Mouse (Mus musculus) testis, adult 2 months (tissue): Measurements from ENCODE around the gene Hras. TPM values are rescaled to one million over a fixed set of nuclear protein-coding genes. Genes with fewer than 3 reads are reported as not detected.
A peak's percentile ranks its signal among the peaks of the same experiment; 100 is the strongest.

Experiments
- H3K27ac ChIP-seq: fragments of 200-500 bp; 2 replicates; pipeline ENCODE4 v1.5.1; 2012; ENCODE audit warnings: low read depth, low read length; ENCODE audit not compliant: control insufficient read depth, insufficient read depth
- H3K27me3 ChIP-seq: fragments of 200-500 bp; 2 replicates; pipeline ENCODE4 v1.6.1; 2012; ENCODE audit warnings: mild to moderate bottlenecking, low read length, moderate library complexity; ENCODE audit not compliant: control insufficient read depth, insufficient read depth
- H3K36me3 ChIP-seq: fragments of 200-500 bp; 2 replicates; pipeline ENCODE4 v1.6.1; 2012; ENCODE audit warnings: mild to moderate bottlenecking, low read length; ENCODE audit not compliant: control insufficient read depth, insufficient read depth
- H3K4me1 ChIP-seq: fragments of 200-500 bp; 2 replicates; pipeline ENCODE4 v1.6.1; 2012; ENCODE audit warnings: low read length; ENCODE audit not compliant: control insufficient read depth, insufficient read depth
- H3K4me3 ChIP-seq: fragments of 200-500 bp; 2 replicates; pipeline ENCODE4 v1.5.1; 2012; ENCODE audit warnings: low read depth, mild to moderate bottlenecking, low read length, moderate library complexity, mixed read lengths; ENCODE audit not compliant: control insufficient read depth
- CTCF ChIP-seq: fragments of 200-500 bp; IDR thresholded peaks from 2 replicates; pipeline ENCODE4 v1.5.1; 2012; ENCODE audit warnings: low read depth, mild to moderate bottlenecking, inconsistent platforms, low read length, moderate library complexity; ENCODE audit not compliant: control insufficient read depth, insufficient read depth, insufficient replicate concordance
- POLR2A ChIP-seq: fragments of 200-500 bp; IDR thresholded peaks from 2 replicates; pipeline ENCODE4 v1.6.1; 2012; ENCODE audit warnings: low read depth, mild to moderate bottlenecking, inconsistent platforms, low read length, moderate library complexity; ENCODE audit not compliant: control insufficient read depth
- polyA plus RNA-seq: library from polyadenylated mRNA; depleted of rRNA; stranded (reverse); fragments of >200 nt; gene quantifications from 2 replicates; pipeline ENCODE4 v1.2.3, GENCODE M21; 2012

The Hras gene
- polyA plus RNA-seq, 1 experiment = 41.6 TPM

DNA sequence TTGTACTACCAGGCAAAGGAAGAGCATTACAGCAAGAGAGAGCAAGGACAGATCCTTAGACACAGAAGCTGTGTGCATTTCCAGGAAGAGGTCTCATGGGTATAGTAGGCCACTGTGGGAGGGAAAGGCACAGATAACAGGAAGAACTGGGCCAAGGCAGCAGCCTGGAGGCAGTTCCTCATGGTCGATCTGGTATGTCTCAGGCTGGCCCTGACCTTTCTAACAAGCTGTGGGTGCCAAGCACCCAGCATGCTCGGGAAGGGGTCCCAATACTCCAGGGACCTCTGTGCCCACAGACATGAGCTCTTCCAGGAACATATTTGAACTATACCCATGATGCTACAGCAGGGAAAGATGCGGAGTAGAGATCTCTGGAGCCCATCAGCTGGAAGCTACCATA is 10.7 kb upstream of the Hras start:
- no peaks in the 10 kb centered on the region for H3K4me1 ChIP-seq
- TF ChIP-seq CTCF (no peak), POLR2A (no peak)
- no peak overlapping the region for H3K4me3 ChIP-seq
- H3K27ac ChIP-seq = no peak overlapping the region
- H3K27me3 ChIP-seq = no peaks in the 10 kb centered on the region
- no peaks in the 10 kb centered on the region; the same call in 1 of the 2 replicates for H3K36me3 ChIP-seq

DNA sequence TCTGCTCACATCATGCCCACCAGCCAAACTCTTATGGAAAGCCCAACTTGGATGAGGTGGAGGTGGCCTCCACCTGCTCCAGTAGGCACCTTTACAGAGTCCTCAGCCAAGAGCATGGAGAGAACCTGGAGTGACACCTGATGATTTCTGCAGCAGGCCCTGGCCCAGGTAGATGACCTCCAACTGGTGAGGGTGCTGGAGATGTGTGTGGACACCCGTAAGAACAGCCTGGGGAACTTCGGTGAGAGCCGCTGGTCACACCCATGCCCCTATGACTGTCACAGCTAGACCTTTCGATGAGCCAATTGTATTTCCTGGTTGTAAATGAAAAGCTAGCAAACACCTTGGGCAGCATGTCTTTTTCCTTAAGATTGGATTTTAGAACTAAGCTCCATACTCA is 4.3 kb upstream of the Hras start:
- H3K27ac ChIP-seq = no peak overlapping the region
- no peak for TF ChIP-seq POLR2A
- no peak for TF ChIP-seq CTCF
- H3K27me3 ChIP-seq = no peaks in the 10 kb centered on the region
- no peaks in the 10 kb centered on the region; the same call in none of the 2 replicates for H3K36me3 ChIP-seq
- H3K4me1 ChIP-seq = peaks cover 2% of the 10 kb centered on the region
- H3K4me3 ChIP-seq = no peak overlapping the region

DNA sequence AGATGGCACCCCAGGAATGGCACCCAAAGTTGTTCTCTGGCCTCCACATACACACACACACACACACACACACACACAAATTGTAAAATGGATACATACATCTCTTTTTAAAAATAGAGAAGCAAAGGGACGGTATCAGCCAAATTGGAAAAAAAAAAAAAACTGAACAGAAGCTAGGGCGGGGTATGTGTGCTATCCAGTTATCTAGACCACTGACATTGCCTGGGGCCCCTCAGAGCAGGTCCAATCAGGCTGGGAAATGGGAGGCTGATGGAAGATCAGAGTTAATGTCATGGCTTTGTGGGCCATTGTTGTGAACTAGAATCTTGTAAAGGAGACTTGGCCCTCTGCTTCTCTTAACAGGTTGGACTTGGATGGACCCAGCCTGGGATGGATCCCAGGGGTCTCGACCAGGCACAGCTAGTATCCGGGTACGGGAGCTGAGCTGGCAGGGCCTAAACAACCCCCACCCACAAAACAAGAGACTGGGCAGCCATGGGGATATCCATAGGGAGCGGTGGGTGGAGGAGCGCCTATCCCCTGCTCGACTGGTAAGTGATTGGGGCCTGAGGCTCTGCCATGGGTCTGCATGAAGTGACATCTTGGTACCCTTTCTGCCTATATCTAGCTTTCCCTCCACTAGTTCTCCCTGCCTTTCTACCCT is 2.9 kb upstream of the Hras start:
- Histone ChIP-seq H3K27ac (no peak overlapping the region), H3K36me3 (no peaks in the 10 kb centered on the region; the same call in none of the 2 replicates), H3K4me3 (no peak overlapping the region), H3K27me3 (no peaks in the 10 kb centered on the region), H3K4me1 (peaks cover 7% of the 10 kb centered on the region)
- TF ChIP-seq CTCF = no peak
- TF ChIP-seq POLR2A = no peak

DNA sequence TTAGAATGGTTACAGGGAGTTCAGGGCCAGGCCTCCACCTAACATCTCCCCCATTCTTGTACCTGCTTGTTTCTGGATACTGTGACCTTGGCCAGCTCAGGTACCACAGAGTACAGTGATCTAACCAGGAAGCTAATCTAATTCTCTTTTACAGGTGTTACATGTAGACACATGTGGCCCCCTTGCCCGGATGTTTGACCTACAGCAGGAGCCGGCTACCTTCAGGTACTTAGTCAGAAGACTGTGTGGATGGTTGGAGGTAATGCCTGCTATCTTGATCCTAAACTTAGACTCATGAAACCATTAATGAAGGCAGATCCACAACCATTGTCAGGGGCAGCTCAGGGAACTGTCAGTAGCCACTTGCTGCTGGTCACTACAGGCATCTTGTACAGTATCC is 1.9 kb upstream of the Hras start:
- Histone ChIP-seq H3K4me3 (peak overlapping the region; percentile 95; the same call in 1 of the 2 replicates), H3K27ac (no peak overlapping the region), H3K36me3 (no peaks in the 10 kb centered on the region; the same call in 1 of the 2 replicates), H3K27me3 (no peaks in the 10 kb centered on the region), H3K4me1 (peaks cover 7% of the 10 kb centered on the region)
- TF ChIP-seq CTCF = no peak
- no peak for TF ChIP-seq POLR2A

DNA sequence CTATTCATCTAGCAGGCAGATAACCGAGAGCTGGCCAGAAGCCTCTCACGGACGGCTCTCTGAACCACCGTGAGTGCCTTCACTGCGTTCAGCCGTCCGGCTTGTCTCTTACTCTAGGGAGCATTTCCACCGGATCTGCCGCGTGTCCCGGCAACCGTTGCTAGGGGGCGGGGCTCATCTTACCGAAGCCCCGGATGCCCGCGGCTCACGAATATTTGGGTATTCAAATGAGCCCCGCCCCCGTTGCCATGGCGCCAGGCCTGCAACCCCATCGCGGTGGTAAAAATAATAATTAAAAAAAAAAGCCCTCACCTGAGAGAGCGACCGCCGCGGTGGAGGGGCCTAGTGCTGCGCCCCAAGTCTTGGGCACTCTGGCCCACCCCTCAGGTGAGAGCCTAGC is 1.0 kb upstream of the Hras start:
- no peaks in the 10 kb centered on the region; the same call in 1 of the 2 replicates for H3K36me3 ChIP-seq
- peaks cover 7% of the 10 kb centered on the region for H3K4me1 ChIP-seq
- H3K27ac ChIP-seq = peak overlapping the region; percentile 79
- no peak for TF ChIP-seq CTCF
- TF ChIP-seq POLR2A = peak; percentile 84
- H3K4me3 ChIP-seq = peak overlapping the region; percentile 95
- H3K27me3 ChIP-seq = no peaks in the 10 kb centered on the region

DNA sequence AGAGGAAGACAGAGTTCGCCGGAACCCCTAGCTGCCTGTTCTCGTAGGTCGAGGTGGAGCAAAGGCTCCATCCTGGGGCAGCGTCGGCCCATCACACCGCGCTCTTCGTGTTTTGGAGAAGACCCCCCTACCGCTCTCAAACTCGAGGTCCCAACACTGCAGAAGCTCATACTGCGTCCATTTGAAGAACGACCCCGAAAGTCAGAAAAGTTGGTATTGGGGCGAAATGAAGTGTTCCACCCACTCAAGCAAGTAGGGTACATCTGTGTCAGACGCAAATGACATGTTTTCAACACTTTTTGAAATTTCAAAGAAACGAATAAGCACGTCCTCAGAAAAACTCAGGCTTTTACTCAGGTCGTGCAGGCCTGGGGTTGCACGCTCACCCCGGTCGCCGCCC is 604 bp upstream of the Hras start:
- H3K27me3 ChIP-seq = no peaks in the 10 kb centered on the region
- H3K27ac ChIP-seq = peak overlapping the region; percentile 79
- H3K36me3 ChIP-seq = no peaks in the 10 kb centered on the region; the same call in 1 of the 2 replicates
- peak overlapping the region; percentile 95 for H3K4me3 ChIP-seq
- peaks cover 7% of the 10 kb centered on the region for H3K4me1 ChIP-seq
- no peak for TF ChIP-seq CTCF
- no peak for TF ChIP-seq POLR2A

DNA sequence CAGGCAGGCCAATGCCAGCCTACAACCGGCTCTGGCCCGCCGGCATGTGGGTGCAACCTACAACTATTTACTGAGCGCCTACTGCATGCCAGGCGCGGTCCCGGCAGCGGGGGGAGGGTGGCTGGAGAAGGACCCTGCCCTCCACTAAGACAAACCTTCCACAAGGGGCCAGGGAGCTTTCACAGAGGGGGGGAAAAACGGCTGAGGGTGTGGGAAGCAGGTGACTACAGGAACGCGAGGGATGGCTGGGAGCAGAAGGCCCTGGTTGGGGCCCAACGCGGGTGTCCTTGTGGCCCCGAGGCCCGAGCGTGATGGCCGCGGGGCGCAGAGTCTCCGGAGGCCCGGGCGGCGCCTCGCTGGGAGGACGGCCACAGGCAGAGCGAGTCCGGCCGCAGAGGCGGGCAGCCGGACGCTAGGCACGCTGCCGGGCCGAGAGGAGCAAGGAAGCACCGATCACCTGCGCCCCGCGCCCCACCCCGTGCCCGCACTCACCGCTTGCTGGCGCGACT is 403 bp downstream of the Hras start:
- Histone ChIP-seq H3K4me3 (peak overlapping the region; percentile 83), H3K4me1 (peaks cover 7% of the 10 kb centered on the region)
- TF ChIP-seq CTCF (no peak), POLR2A (no peak)

More for the DNA sequence above, 403 bp downstream of the Hras start:
- H3K27me3 ChIP-seq = no peaks in the 10 kb centered on the region
- no peaks in the 10 kb centered on the region for H3K36me3 ChIP-seq
- H3K27ac ChIP-seq = peak overlapping the region; percentile 42; the same call in 1 of the 2 replicates
